ENCODE assay signal across 12 mouse cellular contexts in the genomic region with DNA sequence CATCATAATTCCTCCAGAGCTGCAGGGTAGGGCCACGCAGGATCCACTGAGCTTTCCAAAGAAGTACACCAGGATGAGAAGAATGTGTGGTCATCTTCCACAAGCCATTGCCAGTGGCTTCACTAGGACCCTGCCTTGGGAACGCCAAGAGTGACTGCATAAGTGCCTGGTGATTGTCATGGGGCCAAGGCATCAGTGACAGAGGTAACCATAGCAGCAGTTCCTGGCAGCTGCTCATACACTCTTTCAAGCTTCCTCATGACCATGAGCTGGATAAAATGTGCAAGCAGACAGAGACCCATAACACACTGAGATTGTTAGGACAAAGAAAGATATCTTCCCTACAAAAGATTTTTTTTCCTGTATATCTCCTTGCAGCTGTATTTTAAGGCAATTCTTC. TPM values are rescaled to one million over a fixed set of nuclear protein-coding genes. Genes with fewer than 3 reads are reported as not detected.
A peak's percentile ranks its signal among the peaks of the same experiment; 100 is the strongest.
DNase-seq lines count a peak whose midpoint lies in the region; ATAC-seq lines count a peak whose summit lies in the region.
"Had no signal": no experiment of that assay in that cellular context is flagged by ENCODE, and none has a peak within 500 bp of the region (broad histone marks: within the 10 kb centered on the region; RNA-seq: fewer than 3 reads in every experiment).

No protein-coding gene starts in this region.

- 0 out of 2 replicates have a peak, but pooled peaks have one; percentile 18 for ATAC-seq in frontal cortex, adult (ENCODE audit: low TSS enrichment)
- ATAC-seq in heart, embryonic 14.5 days (ENCODE audit: insufficient number of reproducible peaks, insufficient read depth, low FRiP score, low read depth) = 0 out of 2 replicates have a peak, but pooled peaks have one; percentile 55
- no peak for ATAC-seq in kidney, embryonic 16.5 days (ENCODE audit: low FRiP score, low TSS enrichment)
- ATAC-seq in megakaryocyte progenitor cell, adult 5-6 weeks (replicated peaks; ENCODE audit: poor library complexity) = no peak

- no peaks in the 10 kb centered on the region for H3K36me3 ChIP-seq in heart, embryonic 14.5 days (ENCODE audit: control insufficient read depth, insufficient read depth, low read length)
- no peaks in the 10 kb centered on the region for H3K36me3 ChIP-seq in kidney, embryonic 16.5 days (ENCODE audit: insufficient read depth, low read length)

- H3K4me2 ChIP-seq in heart, embryonic 14.5 days (ENCODE audit: low read length) = no peak overlapping the region
- H3K4me2 ChIP-seq in kidney, embryonic 16.5 days (replicated peaks; ENCODE audit: low read depth, low read length) = no peak overlapping the region
- H3K4me2 ChIP-seq: liver, embryonic 11.5 days had no signal

- WGBS in heart, embryonic 14.5 days = 44% methylated on average over 2 of the region's 2 CpGs
- WGBS in kidney, embryonic 16.5 days = 61% methylated on average over 2 of the region's 2 CpGs

- H3K27ac ChIP-seq in heart, embryonic 14.5 days (replicated peaks in 1 of 2; ENCODE audit: control insufficient read depth in 1 of 2, insufficient read depth in 1 of 2, low read depth in 2 of 2, low read length in 2 of 2) = no peak overlapping the region
- no peak overlapping the region for H3K27ac ChIP-seq in kidney, embryonic 16.5 days (ENCODE audit: low read length)

- H3K4me3 ChIP-seq in heart, embryonic 14.5 days (ENCODE audit: control insufficient read depth in 1 of 2, insufficient read depth in 1 of 2, low read depth in 1 of 2, low read length in 2 of 2) = no peak overlapping the region
- H3K4me3 ChIP-seq in kidney, embryonic 16.5 days (ENCODE audit: low read length) = no peak overlapping the region
- H3K4me3 ChIP-seq: myocyte had no signal

- H3K9ac ChIP-seq in heart, embryonic 14.5 days (ENCODE audit: low read length) = no peak overlapping the region
- H3K9ac ChIP-seq in kidney, embryonic 16.5 days (replicated peaks; ENCODE audit: low read length) = no peak overlapping the region

- H3K27me3 ChIP-seq in heart, embryonic 14.5 days (ENCODE audit: control insufficient read depth, insufficient read depth, low read length) = no peaks in the 10 kb centered on the region
- no peaks in the 10 kb centered on the region for H3K27me3 ChIP-seq in kidney, embryonic 16.5 days (ENCODE audit: insufficient read depth, low read length)

- H3K4me1 ChIP-seq in heart, embryonic 14.5 days (ENCODE audit: control insufficient read depth in 2 of 2, insufficient read depth in 2 of 2, low read length in 2 of 2) = peaks cover 2 to 6% of the 10 kb centered on the region in 2 experiments; a peak in 3 of 4 replicates
- peaks cover 10% of the 10 kb centered on the region; the same call in 1 of the 2 replicates for H3K4me1 ChIP-seq in kidney, embryonic 16.5 days (ENCODE audit: insufficient read depth, low read length)

- no peak for DNase-seq in frontal cortex, postnatal 14 days (ENCODE audit: low spot score in 2 of 2)
- DNase-seq in retina, postnatal 1 day = peak; percentile 32
- no peak for DNase-seq in retina, embryonic 14.5 days (ENCODE audit: low spot score)
- DNase-seq in lung, postnatal 14 days = peak; percentile 36
- DNase-seq: gastrocnemius, postnatal 36 days; kidney, postnatal 25 days had no signal

- no peaks in the 10 kb centered on the region for H3K9me3 ChIP-seq in heart, embryonic 14.5 days (ENCODE audit: control insufficient read depth, low read length)
- no peaks in the 10 kb centered on the region for H3K9me3 ChIP-seq in kidney, embryonic 16.5 days (ENCODE audit: low read length)

RNA-seq across cellular contexts. Expression of a gene that starts 7.5 kb away (rescaled TPM):
- polyA plus RNA-seq in heart, embryonic 14.5 days (2014; fragmentation: Nextera tagmentation; extraction: Ambion mirVana) = 60.8 and 63.8 TPM in 2 replicates
- polyA plus RNA-seq in kidney, embryonic 16.5 days (2015; fragmentation: Nextera tagmentation; extraction: Ambion mirVana) = 109 and 124 TPM in 2 replicates
- total RNA-seq in megakaryocyte progenitor cell, adult 5-6 weeks (2015) = 1,143 and 1,246 TPM in 2 replicates
- 511 and 599 TPM in 2 replicates for total RNA-seq in megakaryocyte progenitor cell, adult 5-6 weeks (2017)

RNA-seq across cellular contexts. Expression of a gene that starts 24.0 kb away (rescaled TPM):
- 59.8 and 68.2 TPM in 2 replicates for polyA plus RNA-seq in heart, embryonic 14.5 days (2014; fragmentation: Nextera tagmentation; extraction: Ambion mirVana)
- polyA plus RNA-seq in kidney, embryonic 16.5 days (2015; fragmentation: Nextera tagmentation; extraction: Ambion mirVana) = 115 and 132 TPM in 2 replicates
- 2.1 and 2.2 TPM in 2 replicates for total RNA-seq in megakaryocyte progenitor cell, adult 5-6 weeks (2015)
- total RNA-seq in megakaryocyte progenitor cell, adult 5-6 weeks (2017) = 4.8 and 6.8 TPM in 2 replicates

RNA-seq across cellular contexts. Expression of a gene that starts 34.4 kb away (rescaled TPM):
- 15.6 and 17.4 TPM in 2 replicates for polyA plus RNA-seq in heart, embryonic 14.5 days (2014; fragmentation: Nextera tagmentation; extraction: Ambion mirVana)
- 19.8 and 20.4 TPM in 2 replicates for polyA plus RNA-seq in kidney, embryonic 16.5 days (2015; fragmentation: Nextera tagmentation; extraction: Ambion mirVana)
- total RNA-seq in megakaryocyte progenitor cell, adult 5-6 weeks (2015) = 12.5 and 15.8 TPM in 2 replicates
- total RNA-seq in megakaryocyte progenitor cell, adult 5-6 weeks (2017) = 15.1 and 22.1 TPM in 2 replicates

RNA-seq across cellular contexts. Expression of a gene that starts 41.2 kb away (rescaled TPM):
- not detected in 2 replicates for polyA plus RNA-seq in heart, embryonic 14.5 days (2014; fragmentation: Nextera tagmentation; extraction: Ambion mirVana)
- 0.18 and 0.24 TPM in 2 replicates for polyA plus RNA-seq in kidney, embryonic 16.5 days (2015; fragmentation: Nextera tagmentation; extraction: Ambion mirVana)
- not detected in 2 replicates for total RNA-seq in megakaryocyte progenitor cell, adult 5-6 weeks (2015)
- not detected in 2 replicates for total RNA-seq in megakaryocyte progenitor cell, adult 5-6 weeks (2017)
- total RNA-seq: gastrocnemius, postnatal 36 days had no signal
- polyA plus RNA-seq: myocyte had no signal

Comparison
In these comparisons a context has a peak if more than half of its experiments do, and no peak if none do; other contexts are left out.
1. DNase-seq: peak in retina, postnatal 1 day (single experiment) and lung, postnatal 14 days (single experiment); none in frontal cortex, postnatal 14 days (0 of 2) and retina, embryonic 14.5 days (single experiment).
2. ATAC-seq: peak in frontal cortex, adult (single experiment) and heart, embryonic 14.5 days (single experiment); none in kidney, embryonic 16.5 days (single experiment) and megakaryocyte progenitor cell, adult 5-6 weeks (single experiment).